Mouse (Mus musculus) lung, postnatal 36 days (tissue): ENCODE measurements around the gene Dnah12.
A peak's percentile ranks its signal among the peaks of the same experiment; 100 is the strongest.

Source experiments
- DNase-seq: peaks from one replicate; pipeline ENCODE4 v3.0.0; 2022; ENCODE audit warnings: mixed read lengths

The Dnah12 gene

DNA sequence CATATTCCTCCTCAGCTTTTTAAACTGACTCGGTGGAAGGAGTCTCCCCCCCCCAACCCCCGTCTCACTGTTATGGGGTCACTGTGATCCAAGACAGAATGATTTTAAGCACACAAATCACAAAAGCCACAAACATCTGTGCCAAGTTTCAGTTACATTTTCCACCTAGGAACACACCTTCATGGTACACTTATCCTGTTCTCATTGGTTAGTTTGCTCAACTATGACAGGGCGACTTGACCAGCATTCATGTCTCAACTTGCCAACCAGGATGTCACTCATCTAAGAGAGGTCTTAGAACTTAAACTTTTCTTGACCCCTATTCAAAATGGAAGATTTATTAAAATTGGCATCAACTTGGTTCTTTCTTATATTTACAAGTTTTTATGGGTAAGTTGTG is 31.8 kb downstream of the Dnah12 start:
- DNase-seq = no peak

DNA sequence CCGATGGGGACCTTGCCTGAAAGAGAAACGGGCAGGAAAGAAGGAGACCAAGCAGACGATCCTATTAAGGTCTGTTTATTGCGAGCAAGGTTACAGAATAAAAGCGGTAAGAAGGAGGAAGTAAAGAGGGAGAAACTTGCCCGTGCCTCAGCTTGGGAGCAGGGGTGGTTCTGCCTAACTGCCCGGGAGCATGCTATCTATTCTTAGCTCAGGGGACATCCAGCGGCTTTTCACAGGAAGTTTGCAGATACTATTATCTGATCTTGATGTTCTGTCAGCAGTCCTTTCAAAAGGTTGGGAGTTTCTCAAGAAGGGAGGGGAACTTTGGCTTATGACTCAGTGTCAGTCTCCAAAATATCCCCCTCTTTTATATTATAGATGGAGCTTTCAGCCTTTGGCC is 65.5 kb downstream of the Dnah12 start:
- DNase-seq = peak; percentile 30

DNA sequence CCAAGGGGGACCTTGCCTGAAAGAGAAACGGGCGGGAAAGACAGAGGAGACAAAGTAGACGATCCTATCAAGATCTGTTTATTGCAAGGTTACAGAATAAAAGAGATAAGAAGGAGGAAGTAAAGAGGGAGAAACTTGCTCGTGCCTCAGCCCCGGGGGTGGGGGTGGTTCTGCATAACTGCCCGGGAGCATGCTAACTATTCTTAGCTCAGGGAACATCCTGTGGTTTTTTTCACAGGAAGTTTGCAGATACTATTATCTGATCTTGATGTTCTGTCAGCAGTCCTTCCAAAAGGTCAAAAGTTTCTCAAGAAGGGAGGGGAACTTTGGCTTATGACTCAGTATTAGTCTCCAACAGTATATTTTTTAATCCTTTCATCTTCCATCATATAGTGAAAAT is 71.8 kb downstream of the Dnah12 start:
- peak; percentile 46 for DNase-seq

DNA sequence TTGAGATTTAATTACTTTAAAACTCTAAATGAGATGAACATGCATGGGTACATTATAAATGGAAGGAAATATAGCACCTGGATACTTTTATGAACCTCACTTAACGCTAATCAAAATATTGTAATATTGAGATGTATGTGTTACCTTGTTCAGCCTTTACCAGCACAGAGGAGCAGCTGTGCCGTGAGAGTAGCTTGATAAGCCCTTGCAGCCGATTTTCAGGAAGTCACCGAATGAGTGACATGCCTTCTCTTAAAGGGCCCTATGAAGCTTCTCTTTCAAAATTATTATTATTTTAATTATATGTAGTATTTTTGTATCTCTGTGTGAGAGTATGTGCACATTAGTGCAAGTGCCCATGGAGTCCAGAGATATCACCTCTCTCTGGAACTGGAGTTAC is 75.1 kb downstream of the Dnah12 start:
- DNase-seq = no peak

DNA sequence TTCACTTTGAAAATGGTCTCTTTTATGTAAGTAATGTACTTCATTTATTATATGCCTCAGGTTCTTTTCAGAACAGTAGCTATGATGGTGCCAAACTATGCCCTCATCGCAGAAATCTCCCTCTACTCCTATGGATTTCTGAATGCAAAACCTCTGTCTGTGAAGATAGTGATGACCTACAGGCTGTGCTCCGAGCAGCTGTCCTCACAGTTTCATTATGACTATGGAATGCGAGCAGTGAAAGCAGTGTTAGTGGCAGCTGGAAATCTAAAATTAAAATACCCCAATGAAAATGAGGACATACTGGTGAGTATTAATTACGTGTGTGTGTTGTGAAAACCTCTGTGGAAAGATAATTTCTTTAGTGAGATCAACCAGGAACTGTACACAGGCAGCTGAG is 80.5 kb downstream of the Dnah12 start:
- no peak for DNase-seq

DNA sequence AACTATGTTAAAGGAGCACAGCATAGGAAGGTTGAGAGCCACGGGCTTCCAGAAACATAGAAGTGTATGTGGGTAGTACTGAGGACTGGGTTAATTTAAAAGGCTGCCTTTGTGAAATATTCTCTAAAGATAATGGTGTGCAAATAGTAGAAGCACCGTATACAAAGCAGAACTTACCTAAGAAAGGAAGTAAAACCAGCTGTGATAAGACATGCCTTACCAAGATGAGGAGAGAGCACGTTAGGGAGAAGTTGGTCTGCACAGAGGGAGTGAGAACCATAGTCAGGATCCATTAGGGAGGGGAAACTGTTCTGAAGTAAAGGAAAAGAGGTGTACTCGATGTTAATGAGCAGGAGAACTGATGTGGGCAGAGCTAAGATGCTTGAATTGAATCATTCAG is 90.7 kb downstream of the Dnah12 start:
- DNase-seq = no peak

DNA sequence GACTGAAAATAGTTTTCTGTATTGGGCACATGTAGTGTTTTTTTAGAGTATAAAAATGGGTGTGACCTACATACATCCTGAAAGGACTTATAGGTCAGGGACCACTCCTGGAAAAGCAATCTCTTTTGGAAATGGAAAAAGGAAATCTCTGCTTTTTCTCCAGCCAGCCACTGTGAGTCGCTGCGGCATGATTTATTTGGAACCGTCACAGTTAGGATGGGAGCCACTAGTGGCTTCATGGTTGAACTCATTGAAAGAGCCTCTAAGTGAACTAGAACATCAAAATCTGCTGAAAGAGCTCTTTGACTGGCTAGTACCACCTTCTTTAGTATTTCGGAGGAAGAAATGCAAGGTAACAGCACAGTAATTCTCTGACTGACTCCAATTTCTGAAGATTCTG is 92.6 kb downstream of the Dnah12 start:
- no peak for DNase-seq

DNA sequence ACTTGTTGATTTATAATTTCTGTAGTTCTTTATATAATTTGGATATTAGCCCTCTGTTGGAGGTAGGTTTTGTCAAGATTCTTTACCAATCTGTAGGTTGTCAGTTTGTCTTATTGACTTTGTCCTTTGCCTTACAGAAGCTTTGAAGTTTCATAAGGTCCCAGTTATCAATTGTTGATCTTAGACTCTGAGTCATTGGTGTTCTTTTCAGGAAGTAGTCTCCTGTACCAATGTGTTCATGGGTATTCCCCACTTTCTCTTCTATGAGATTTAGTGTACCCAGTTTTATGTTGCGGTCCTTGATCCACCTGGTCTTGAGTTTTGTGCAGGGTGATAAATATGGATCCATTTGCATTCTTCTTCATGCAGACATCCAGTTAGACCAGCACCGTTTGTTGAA is 101.4 kb downstream of the Dnah12 start:
- DNase-seq = no peak

DNA sequence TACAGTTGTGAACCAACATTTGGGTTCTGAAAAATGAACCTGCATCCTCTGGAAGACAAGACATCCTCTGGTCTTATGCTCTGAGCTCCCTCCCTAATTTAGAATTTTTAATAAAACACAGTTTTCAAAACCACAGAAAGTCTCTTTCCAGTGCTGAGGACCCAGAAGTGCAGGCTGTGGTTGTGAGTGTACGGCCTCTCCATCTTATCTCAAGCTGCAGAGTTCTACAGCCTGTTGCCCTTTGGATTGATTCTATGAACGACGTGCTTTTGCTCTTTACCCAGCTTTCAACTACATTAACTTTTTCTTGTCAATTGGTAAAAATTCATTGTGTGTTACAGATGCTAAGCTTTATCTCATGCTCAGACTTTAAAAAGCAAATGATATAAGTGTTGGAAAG is 105.3 kb downstream of the Dnah12 start:
- no peak for DNase-seq

DNA sequence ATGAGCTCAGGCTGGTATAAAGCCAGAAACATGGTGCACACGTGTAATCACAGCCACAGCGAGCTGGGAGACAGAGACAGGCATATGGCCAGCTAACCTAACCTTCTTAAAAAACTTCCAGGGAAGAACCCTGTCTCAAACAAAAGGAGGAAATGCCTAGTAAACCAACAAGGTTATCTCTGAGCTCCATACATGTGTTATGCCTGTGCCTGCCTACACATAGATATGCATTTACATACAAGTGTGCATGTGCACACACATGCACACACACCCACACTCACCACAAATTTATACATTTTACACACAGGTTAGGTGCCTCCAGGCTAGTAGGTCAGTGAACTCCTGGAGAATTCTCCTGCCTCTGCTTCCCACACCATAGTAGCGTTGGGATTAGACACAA is 106.2 kb downstream of the Dnah12 start:
- DNase-seq = peak; percentile 15

DNA sequence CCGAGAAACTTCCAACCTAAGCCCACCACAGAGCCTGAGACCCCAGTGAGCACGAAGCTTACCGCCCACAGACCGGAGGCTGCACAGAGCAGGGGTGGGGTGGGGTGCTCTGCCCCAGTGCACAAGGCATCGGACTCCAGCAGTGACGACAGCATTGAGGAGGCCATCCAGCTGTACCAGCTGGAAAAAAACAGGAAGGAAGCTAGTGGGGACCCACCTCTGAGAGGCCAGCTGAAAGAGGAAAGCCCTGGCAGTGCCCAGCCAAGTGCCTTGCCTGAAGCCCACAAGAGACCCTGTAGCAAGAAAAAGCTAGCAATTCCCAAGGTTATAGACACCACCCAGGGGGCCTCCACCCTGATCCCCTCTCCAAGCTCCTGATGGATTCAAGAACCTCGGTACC is 112.4 kb downstream of the Dnah12 start:
- DNase-seq = peak; percentile 6

DNA sequence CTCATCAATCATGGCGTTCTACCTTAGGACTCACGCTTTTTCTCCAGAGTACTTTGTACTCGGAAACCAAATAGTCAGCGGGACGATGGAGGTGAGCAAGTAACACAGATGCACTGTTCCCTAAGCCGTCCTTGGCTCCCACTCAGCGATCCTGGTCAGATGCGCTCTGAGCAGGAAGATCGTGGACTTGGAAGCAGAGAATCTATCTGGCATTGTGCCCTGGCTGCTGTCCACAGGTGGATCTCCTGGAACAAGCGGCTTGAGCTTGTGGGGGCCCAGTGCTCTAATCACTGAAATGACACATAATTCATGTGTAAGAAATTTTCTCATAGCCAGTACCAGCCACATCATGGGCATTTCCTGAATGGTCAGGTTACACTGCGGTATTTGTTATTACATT is 119.7 kb downstream of the Dnah12 start:
- DNase-seq = no peak

DNA sequence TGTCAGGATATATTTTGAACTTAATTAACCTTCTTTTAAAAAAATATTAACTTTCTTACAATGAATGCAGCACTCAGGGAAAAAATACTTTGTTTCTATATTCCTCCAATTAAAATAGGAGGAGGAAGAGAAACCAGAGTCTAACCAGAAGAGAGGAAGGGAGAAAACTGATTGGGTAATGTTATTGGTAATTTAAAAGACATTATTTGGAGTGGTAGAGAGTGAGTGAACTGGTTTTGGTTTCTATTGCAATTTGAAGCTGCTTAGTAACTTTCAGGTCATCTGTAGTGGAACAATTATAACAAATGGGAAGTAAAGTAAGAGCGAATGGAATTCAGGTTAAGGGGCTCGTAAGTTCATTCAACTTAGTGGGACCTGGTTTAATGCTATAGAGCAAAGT is 120.8 kb downstream of the Dnah12 start:
- no peak for DNase-seq

DNA sequence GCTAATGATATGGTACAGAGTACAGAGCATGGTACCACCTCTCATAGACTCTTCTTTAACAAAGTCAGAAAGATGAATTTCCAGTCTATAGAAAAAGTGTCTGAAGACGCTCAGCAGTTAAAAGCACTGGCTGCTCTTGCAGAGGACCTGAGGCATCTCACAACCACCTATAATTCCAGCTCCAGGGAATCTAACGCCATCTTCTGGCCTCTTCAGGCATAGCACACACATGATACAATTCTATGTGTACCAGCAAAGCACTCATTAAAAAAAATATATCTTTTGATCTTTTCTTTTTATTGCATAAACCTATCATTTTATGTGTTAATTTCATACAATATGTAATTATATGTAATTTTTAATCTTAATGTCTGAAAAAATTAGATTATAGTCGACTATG is 121.8 kb downstream of the Dnah12 start:
- peak; percentile 9 for DNase-seq

DNA sequence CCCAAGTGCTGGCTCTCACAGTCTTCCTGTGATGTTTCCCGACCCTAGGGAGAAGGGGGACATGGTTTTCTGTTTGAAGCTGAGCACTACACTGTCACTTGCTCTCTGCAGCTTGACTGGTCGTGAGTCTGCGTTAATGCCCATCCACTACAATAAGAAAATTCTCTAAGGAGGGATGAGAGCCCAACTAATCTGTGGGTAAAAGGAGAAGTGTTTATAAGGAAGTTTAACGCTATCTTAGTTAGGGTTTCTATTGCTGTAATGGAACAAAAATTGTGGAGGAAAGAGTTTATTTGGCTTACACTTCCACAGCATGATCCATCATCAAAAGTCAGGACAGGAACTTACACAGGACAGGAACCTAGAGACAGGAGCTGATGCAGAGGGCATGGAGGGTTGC is 123.7 kb downstream of the Dnah12 start:
- DNase-seq = no peak

DNA sequence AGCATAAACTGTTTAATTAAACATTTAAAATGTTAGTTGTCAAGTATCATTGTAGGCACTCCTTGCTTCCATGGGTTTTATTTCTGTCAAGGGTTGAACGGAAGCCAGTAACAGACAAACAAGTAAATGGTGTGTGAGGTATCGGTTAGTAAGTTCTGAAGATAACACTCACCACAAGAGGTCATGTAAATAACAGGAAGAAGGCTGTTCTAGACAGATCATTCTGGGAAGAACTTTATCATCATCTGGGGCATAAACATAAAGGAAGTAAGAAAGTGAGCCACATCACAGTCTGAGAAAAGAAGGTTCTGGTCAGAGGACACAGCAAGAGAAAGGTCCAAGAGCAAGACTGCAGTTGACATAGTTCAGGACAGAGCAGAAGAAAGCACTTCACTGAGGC is 132.9 kb downstream of the Dnah12 start:
- DNase-seq = no peak

DNA sequence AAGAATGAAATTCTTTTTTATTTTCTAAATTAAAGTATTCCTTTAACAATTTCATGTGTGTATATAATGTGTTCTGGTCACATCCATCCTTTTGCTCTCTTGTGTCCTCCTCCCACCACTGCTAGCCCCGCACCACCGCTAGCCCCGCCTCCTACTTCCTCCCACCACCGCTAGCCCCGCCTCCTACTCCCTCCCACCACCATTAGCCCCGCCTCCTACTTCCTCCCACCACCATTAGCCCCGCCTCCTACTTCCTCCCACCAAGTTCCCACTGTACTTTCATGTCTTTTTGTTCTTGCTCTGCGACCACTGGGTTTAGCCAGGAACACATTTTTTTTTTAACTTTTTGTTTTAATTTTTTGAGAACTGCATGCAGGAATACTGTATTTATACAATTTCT is 160.0 kb downstream of the Dnah12 start:
- no peak for DNase-seq

DNA sequence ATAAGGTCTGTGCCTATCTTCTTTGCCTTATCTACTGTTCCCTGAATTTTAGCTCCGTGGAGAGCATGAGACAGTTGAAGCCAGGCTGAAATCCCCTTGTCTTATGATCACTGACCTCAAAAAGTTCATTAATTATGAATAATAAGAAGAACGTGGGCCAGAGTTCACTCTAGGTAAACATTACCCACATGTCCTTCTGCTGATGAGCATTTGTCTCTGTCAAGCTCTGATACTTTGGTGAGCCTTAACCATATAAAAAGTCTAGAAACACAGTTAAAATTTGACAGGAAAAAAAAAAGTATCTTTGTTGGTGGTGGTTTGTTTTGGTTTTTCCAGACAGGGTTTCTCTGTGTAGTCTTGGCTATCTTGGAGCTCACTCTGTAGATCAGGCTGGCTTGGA is 161.0 kb downstream of the Dnah12 start:
- DNase-seq = no peak

DNA sequence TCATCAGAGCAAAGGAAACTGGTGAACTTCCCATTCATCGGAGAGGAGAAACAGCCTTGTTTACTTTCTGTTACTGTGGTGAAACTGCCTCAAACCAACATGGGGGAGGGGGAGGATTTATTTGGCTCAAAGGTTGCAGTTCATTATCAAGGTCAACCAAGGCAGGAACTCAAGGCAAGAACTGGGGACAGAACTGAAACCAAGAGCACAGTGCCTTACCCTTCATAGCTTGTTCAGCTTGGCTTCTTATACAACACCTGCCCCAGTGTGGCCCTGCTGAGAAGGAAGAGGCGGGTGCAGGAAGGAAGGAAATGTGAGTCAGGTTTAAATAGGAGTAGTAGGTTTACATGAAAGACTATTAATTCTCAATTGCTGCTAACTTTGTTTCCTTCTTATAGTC is 165.3 kb downstream of the Dnah12 start:
- peak; percentile 44 for DNase-seq

DNA sequence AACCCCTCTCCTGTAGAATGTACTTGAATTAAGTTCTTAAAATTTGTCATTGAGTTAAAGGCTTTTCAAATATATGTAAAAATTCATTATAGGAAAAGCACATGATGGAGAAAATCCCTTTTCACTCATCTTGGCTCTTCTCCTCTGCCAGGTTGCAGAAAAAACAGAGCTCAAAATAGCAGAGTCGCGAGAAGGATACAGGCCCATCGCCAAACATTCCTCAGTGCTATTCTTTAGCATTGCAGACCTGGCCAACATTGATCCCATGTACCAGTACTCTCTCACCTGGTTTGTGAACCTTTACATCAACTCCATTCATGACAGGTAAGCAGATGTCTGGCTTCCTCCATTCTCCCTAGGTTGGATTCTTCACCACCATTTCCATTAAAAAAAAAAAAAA is 165.9 kb downstream of the Dnah12 start:
- no peak for DNase-seq

DNA sequence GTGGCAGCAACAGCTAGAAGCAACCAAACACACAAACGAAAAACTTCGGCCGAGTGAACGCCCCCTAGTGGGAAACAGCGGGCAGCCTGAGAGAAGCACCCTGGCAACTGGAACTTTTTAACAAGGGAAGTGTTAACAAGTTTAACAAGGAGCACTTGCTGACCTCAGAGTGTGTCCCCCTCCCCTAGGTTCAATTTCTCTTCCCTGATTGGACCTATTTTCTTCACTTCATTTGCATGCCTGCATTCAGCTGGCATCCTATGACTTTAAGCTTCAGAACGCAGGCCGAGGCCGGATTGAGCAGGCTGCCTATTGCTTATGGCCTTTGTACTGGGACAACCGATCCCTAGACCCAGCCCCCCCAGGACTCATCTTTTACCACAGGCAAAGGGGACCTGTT is 174.3 kb downstream of the Dnah12 start:
- DNase-seq = no peak

DNA sequence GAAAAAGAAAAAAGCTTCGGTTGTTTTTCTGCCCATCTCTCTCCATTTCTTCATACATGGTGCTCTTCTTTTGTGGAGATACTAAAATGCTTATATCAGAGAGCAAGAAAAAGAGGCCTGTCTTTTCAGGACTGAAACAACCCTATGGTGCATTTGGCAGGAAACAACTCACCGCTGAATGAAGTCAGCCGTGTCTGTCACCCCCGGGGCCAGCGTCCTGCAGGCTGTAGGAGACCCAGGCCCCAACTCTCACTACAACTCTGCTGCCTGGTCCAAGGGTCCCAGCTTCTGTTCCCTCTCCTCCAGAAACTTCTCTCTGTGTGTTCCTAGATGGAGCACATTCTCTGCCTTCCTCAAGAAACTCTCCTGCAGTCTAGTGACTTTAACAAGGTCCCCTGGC is 175.2 kb downstream of the Dnah12 start:
- no peak for DNase-seq

DNA sequence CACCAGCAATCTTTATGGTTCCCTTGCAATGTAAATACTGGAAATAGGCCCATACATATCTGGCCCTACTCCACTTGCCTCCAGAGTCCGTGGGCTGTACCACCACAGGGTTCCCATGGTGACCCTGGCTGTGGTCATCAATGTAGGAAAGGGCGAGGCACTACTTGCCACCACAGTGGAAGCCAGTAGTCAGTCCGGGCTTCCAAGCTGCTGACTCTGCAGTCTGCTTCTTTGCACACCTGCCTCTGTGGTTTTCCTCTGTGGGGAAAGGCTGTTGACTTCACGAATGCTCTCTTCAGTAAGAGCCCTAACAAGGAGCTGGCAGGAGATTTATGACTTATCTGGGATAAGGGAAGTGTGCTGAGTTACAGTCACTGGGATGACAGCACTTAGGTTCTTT is 185.7 kb downstream of the Dnah12 start:
- DNase-seq = no peak

DNA sequence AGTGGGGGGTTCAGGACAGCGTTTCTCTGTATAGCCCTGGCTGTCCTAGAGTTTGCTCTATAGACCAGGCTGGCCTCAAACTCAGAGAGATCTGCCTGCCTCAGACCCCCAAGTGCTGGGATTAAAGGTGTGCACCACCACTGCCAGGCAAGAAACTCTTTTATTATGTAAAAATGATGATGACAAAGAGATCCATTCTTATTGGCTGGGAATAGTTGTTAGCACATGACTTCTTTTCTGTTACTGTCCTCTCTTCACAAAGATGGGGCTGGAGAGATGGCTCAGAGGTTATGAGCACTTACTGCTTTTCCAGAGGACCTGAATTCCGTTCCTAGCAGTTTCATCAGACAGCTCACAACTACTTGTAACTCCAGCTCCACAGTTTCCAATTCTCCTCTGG is 186.9 kb downstream of the Dnah12 start:
- DNase-seq = no peak

DNA sequence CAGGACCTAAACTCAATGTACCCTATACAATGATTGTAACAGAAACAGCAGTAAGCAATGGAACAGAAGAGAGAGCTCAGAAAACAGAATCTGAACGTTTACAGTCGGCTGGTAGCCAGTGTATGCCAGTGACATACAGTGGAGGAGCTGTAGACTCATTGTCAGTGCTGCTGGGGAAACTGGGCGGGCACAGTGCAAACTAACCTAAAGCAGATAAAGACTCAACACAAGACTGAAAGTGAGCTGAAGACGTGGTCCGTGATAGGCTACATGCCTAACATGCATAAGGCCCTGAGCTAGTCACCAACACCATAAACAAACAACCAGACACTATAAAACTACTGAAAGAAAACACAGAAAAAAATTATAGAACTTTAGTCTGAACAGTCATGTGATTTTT is 188.6 kb downstream of the Dnah12 start:
- no peak for DNase-seq

DNA sequence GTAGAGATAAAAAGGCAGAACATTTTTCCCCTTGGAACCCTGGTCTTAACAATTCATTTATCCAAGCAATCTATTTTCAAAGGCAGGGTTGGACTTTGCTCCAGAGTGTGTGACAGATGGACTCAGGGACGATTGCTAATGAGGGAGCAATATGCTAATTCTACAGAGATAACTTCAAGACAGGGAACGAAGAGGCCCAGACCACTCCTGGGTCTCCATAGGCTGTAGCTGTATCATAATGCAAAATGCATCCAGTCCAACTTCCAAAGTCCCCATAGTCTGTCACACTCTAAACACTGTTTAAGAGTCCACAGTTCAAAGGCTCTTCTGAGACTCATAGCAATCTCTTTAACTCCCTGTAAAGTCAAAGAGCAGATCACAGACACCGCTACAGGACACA is 194.2 kb downstream of the Dnah12 start:
- no peak for DNase-seq
